Mouse (Mus musculus): ENCODE data around the gene Dnaja3. TPM values are rescaled to one million over a fixed set of nuclear protein-coding genes. Genes with fewer than 3 reads are reported as not detected.

Dnaja3 gene
- total RNA-seq, 2 experiments from 2014 or later, result 56.9 to 62.2 TPM

DNA sequence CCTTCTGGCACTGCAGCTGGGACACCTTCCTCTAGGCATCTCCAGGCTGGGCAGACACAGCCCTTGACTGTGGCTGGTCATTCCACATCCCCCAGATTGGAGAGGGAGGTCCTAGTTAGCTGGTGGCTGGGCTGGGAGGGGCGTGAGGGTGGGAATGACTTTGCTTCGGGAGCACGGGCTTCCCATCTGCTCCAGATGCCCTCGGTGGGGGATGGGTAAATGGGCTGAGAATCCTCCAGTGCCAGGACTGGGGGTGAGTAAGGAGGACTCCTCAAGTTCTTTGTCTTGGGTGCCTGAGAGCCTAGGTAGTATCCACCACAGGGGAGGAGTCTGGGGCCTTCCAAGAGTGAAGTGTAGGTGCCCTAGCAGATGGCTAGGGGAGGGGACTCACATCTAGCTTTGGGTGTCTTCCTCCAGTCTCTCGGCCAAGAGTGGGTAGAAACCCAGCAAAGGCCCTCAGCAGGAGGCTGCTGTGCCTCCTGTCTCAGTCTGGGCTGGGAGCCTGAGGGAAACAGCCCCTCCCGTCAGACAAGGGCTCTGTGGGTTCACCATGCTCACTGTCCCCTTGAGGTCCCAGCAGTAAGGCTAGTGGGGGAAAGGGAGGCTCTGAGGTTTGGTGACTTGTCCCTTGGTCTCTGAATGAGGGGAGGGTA lies 40.8 kb upstream of the Dnaja3 start:
- peak in 1 of 2 experiments; percentile 7 for DNase-seq (ENCODE audit: extremely low spot score in 1 of 2, low spot score in 2 of 2)
- Histone ChIP-seq H3K4me3 (no peak overlapping the region), H3K27ac (no peak overlapping the region)
- TF ChIP-seq CTCF (IDR thresholded peaks at IDR 0.05), result no peak
- intact Hi-C loops (cut with DNase I), result no loop called here

DNA sequence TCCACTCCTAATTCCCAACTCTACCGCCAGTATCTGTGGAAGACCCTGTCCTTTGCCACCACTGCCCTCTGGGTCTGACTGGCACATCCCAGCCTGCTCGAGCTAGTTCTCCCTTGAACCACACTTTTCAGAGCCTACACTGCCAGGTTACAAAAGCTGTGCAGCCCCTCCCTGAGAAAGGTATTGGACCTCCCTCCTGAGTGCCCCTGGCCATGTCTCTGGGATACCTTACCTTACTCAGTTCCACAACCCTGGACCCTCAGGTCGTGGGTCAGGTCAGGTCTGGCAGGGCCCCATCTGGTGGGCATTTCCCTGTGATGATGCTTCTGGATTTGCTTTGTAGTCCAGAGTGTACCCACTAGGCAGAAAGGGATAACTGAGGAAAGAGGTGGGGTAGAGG lies 40.2 kb upstream of the Dnaja3 start:
- no peak overlapping the region for H3K27ac ChIP-seq
- no peak for TF ChIP-seq CTCF (IDR thresholded peaks at IDR 0.05)
- intact Hi-C loops (cut with DNase I), result no loop called here
- peak in 1 of 2 experiments; percentile 6 for DNase-seq (ENCODE audit: extremely low spot score in 1 of 2, low spot score in 2 of 2)
- no peak overlapping the region for H3K4me3 ChIP-seq

DNA sequence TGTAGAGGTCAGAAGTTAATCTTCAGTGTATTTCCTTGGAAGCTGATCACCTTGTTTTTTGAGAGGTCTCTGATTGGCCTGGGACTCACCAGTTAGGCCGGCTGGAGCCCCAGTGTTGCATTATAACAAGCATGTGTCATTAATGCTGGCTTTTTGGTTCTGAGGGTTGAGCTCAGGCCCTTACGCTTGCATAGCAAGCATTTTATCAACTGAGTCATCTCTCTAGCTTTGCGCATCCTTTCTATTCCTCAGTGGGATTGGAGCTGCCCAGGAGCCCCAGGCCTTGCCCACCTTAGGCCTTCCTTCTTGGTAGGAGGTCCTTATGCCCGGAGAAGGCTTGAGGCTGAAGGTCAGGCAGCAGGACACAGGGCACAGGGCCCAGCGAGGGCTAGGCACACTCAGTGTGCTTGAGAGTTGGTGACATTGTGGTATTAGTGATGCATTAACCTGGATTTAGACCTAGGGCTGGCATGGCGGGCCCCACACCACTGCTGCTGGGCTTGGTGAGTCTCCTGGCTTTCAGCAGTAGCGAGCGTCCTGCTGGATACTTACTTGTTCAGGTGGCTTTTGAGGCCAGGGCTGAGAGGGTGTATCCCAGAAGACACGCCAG lies 39.0 kb upstream of the Dnaja3 start:
- DNase-seq (ENCODE audit: extremely low spot score in 1 of 2, low spot score in 2 of 2), result peak in 1 of 2 experiments; percentile 6
- Histone ChIP-seq H3K27ac (no peak overlapping the region), H3K4me3 (no peak overlapping the region)
- intact Hi-C loops (cut with DNase I), result no loop called here
- TF ChIP-seq CTCF (IDR thresholded peaks at IDR 0.05), result no peak

DNA sequence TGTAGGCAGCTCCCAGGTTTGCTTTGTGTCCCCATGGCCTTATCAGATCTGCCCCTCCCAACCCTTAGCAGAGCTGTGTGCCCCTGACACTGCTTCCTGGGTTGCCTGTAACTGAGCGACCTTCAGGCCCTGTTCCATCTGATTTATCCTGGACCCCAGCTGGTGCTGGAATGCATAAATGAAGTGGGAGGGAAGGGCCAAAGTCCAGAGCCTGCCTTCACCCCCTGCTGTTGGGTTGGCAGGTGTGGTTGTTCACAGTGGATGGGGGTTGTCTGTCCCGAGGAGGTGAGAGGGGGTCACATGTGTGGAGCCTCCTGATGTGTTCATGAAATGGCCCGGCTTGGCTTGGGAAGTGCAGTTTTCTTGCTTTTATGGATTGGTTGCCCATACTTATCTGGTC lies 37.6 kb upstream of the Dnaja3 start:
- H3K4me3 ChIP-seq, result no peak overlapping the region
- no peak for TF ChIP-seq CTCF (IDR thresholded peaks at IDR 0.05)
- no peak overlapping the region for H3K27ac ChIP-seq
- intact Hi-C loops (cut with DNase I), result no loop called here
- DNase-seq (ENCODE audit: extremely low spot score in 1 of 2, low spot score in 2 of 2), result peak in 1 of 2 experiments; percentile 7

DNA sequence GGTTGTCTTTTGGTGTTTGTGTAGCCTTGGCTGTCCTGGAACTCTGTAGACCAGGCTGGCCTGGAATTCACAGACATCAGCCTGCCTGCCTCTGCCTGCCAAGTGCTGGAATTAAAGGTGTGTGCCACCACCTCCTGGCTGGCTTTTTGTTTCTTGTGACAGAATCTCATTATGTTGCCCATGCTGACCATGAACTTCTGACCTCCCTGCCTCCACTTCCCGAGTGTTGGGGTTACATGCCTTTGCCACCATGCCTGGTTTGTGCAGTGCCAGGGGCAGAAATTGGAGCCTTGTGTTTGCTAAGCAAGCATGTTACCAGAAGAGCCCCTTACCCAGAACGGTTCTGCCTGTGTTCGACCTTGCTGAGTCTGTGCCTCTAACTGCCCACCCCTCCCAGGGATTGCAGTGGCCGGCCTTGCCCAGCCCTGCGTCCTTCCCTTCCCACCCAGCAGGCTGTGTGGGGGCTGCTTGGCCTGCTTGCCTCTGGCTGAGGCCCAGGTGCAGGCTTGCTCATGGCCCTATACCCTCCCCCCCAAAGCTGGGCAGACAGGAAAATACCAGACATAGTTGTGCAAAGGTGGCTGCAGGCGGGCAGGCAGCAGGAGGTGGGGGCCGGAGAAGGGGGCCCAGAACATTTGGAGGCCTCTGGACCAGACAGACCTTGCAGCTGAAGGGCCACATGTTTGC lies 36.9 kb upstream of the Dnaja3 start:
- no peak for DNase-seq (ENCODE audit: extremely low spot score in 1 of 2, low spot score in 2 of 2)
- Histone ChIP-seq H3K4me3 (no peak overlapping the region), H3K27ac (no peak overlapping the region)
- intact Hi-C loops (cut with DNase I), result no loop called here
- TF ChIP-seq CTCF (IDR thresholded peaks at IDR 0.05), result no peak

DNA sequence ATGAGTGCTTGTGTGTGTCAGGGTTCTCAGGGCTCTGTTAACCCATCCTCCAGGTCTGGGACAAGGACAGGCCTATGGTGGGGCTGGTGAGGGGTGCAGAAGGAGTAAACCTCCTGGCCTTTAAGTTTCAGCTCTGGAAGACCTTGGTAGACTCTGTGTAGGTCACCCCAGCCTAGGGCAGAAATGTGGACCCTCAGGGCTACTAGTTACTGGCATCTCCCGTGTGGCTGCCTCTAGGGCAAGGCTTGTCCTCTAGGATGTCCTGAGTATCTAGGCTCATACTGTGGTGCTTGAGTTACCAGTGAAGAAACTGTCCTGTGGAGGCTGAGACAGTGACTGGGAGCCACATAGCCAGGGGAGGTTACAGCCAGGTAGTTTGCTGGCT lies 36.3 kb upstream of the Dnaja3 start:
- Histone ChIP-seq H3K27ac (no peak overlapping the region), H3K4me3 (no peak overlapping the region)
- intact Hi-C loops (cut with DNase I), result no loop called here
- no peak for TF ChIP-seq CTCF (IDR thresholded peaks at IDR 0.05)
- no peak for DNase-seq (ENCODE audit: extremely low spot score in 1 of 2, low spot score in 2 of 2)

DNA sequence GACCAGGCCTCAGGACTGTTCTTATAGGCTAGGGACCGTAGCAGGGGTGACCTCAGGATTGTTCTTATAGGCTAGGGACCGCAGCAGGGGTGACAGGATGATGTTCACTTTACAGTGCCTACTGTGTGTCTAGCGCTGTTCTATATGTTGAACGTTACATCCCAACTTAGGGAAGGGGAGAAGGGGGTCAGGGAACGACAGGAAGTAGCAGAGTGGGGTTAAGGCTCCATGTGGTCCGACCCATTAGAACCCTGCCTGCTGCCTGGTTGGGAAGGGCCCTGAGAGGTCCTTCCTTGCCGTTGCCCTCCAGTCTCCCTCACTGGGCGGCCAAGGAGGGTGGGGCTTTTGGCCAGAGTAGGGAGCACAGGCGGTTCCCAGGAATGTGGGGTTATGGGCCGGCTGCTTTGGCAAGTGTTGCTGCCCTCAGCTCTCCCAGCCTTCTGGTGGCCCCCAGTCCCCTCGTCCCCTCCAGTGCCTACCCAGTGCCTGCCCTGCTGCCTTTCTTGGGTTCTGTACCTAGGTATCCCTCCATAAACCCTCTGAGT lies 35.4 kb upstream of the Dnaja3 start:
- H3K27ac ChIP-seq, result no peak overlapping the region
- no peak for DNase-seq (ENCODE audit: extremely low spot score in 1 of 2, low spot score in 2 of 2)
- TF ChIP-seq CTCF (IDR thresholded peaks at IDR 0.05), result no peak
- intact Hi-C loops (cut with DNase I), result no loop called here
- H3K4me3 ChIP-seq, result no peak overlapping the region

DNA sequence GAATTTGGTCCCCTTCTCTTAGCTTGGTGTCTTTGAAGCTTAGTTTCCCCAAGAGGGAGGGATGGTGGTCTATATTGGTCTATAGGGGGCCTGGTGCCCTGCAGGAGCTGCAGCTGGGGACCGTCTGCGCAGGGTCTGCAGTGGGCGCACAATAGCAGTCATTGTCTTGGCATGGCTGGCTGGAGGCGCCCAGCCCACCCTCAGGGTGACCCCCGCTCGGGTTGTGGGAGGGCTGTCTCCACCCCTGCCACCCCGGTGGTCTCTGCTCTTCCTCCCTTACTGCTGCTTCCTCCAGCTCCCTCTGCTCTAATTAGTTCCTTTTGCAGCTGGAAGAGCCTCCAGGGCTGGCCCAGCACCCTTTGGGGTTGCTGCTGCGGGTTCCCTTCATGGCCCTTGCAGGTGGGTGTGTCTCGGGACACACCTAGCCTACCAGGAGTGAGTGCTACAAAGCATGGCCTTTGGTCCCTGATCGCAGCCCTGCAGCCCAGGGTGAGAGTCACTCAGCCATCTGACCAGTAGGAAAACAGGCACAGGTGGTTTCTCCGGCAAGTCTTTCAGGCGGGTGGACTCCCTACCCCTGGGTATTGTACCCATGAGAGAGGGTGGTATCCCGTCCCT lies 34.2 kb upstream of the Dnaja3 start:
- DNase-seq (ENCODE audit: extremely low spot score in 1 of 2, low spot score in 2 of 2), result no peak
- H3K4me3 ChIP-seq, result no peak overlapping the region
- intact Hi-C loops (cut with DNase I), result loop anchor here (2.0 kb wide), 2 partner anchors 55 to 117 kb away; no protein-coding TSS in a partner anchor
- no peak for TF ChIP-seq CTCF (IDR thresholded peaks at IDR 0.05)
- no peak overlapping the region for H3K27ac ChIP-seq

DNA sequence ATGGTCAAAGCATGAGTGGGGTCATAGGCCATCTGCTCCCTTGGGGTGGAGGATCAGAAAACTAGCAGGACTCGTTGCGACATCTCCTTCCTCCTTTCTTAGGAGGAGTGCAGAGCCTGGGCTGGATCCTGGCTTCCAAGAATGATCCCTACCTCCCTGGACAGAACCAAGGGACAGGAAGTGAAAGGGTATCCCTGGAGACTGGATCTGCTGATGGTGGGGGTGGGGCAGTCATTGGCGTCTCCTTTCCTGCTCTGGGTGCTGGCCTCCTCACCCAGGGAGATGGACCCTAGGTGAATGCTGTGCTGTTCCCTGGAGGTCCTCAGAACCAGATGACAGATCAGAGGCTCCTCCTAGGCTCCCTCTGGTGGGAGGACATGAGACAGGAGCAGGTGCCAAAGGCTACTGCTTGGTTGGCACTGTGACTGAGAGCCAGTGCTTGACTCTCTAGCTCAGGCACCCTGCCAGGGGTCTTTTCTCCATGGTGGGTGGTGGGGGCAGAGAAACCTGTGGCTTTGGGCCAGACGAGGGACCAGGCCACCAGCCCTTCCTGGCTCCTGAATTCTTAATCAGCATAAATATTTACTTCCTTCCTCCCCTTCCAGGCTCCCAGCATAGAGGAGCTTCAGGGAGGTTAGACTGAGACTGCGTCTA lies 33.2 kb upstream of the Dnaja3 start:
- no peak overlapping the region for H3K4me3 ChIP-seq
- DNase-seq (ENCODE audit: extremely low spot score in 1 of 2, low spot score in 2 of 2), result peak in 1 of 2 experiments; percentile 45
- intact Hi-C loops (cut with DNase I), result loop anchor here (1.0 to 2.0 kb wide), 3 partner anchors 38 to 118 kb away; no protein-coding TSS in a partner anchor
- TF ChIP-seq CTCF (IDR thresholded peaks at IDR 0.05), result peak; percentile 54
- H3K27ac ChIP-seq, result no peak overlapping the region; the same call in 1 of the 2 replicates

DNA sequence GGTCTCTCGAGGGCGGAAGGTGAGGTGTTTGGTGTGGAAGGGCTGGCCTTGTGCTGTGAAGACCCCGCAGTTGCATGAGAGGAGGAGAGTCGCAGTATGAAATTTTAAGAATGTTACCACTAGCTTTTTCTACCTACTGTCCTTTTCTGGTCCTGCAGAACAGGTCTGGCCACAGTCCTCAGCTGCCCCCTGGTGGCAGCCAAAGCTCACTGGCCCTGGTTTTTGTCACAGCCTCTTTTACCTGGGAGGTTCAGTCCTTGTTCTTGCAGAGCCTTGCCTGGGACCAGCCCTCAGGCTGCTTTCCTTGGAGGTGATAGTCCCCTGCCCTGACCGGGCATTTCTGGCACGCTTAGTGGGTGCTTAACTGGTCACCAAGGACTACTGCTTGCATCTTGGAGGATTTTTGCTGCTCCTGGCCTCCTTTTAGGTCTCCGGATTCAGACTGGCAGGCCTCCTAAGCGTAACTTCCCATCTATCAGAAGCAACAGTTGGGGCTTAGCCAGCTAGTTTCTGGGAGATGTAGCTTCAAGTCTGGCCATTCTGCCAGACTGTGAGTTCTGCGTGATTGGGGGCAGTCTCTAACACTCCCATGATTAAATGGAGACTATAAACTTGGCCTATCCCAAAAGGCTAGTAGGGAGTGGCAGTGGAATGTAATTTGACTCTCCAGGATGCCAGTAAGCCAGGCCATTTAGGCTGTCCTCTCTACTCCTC lies 31.8 kb upstream of the Dnaja3 start:
- Histone ChIP-seq H3K27ac (no peak overlapping the region), H3K4me3 (no peak overlapping the region)
- TF ChIP-seq CTCF (IDR thresholded peaks at IDR 0.05), result peak; percentile 97
- intact Hi-C loops (cut with DNase I), result loop anchor here (1.0 to 2.0 kb wide), 3 partner anchors 40 to 119 kb away; no protein-coding TSS in a partner anchor
- peak; percentile 79 to 83 for DNase-seq (ENCODE audit: extremely low spot score in 1 of 2, low spot score in 2 of 2)

All from left cerebral cortex, adult 2 months (tissue).